8 mouse cellular contexts compared by ENCODE assay signal in the genomic region with DNA sequence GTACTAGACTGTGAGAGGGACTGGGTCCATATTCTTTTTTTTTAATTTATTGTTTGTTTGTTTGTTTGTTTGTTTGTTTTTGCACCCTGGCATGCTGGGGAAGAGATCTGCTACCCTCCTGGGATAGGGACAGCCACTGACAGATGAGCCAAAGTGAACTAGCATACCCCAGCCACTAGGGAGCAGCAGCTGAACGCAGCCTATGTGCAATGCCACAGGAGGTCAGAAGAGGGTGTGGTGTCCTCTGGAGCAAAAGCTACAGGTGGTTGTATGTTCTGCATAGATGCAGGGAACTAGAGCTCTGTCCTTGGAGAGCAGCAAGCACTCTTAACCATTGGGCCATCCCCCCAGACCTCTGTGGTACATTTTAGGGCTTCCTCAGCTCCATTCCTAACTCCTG. TPM values are rescaled to one million over a fixed set of nuclear protein-coding genes. Genes with fewer than 3 reads are reported as not detected.
DNase-seq lines count a peak whose midpoint lies in the region; ATAC-seq and TF ChIP-seq lines count a peak whose summit lies in the region.

No protein-coding gene starts in this region.

- TF ChIP-seq EP300 in MEL (IDR thresholded peaks at IDR 0.05; ENCODE audit: low read depth in 1 of 2, low read length in 2 of 2) = no peak
- no peak for TF ChIP-seq EP300 in heart, postnatal 0 days (IDR thresholded peaks at IDR 0.05; ENCODE audit: low read depth)

- DNase-seq in kidney, adult 11 months = peak; percentile 64
- peak; percentile 87 for DNase-seq in MEL (ENCODE audit: low read depth, low spot score)
- peak; percentile 69 for DNase-seq in cerebellum, adult 9-10 months
- DNase-seq in heart, postnatal 0 days (ENCODE audit: low spot score) = peak; percentile 76
- DNase-seq in left cerebral cortex, postnatal 14 days (ENCODE audit: low spot score in 2 of 2) = peak; percentile 56 to 77
- DNase-seq in midbrain, postnatal 0 days (ENCODE audit: low spot score) = peak; percentile 66
- peak; percentile 85 for DNase-seq in thymus, postnatal 14 days

- H3K27me3 ChIP-seq in kidney, embryonic 15.5 days = no peaks in the 10 kb centered on the region
- H3K27me3 ChIP-seq in MEL (ENCODE audit: control insufficient read depth in 1 of 2, insufficient read depth in 2 of 2, low read length in 2 of 2) = no peaks in the 10 kb centered on the region
- no peaks in the 10 kb centered on the region for H3K27me3 ChIP-seq in heart, postnatal 0 days (ENCODE audit: control insufficient read depth, insufficient read depth, low read length)
- no peaks in the 10 kb centered on the region for H3K27me3 ChIP-seq in midbrain, postnatal 0 days (ENCODE audit: insufficient read depth, low read length)

- intact Hi-C loops in left cerebral cortex, postnatal 14 days (cut with DNase I) = no loop called here

- ATAC-seq in kidney, embryonic 15.5 days (replicated peaks; ENCODE audit: low FRiP score) = no peak
- ATAC-seq in heart, postnatal 0 days (ENCODE audit: insufficient read depth, low read depth) = peak; percentile 64
- ATAC-seq in midbrain, postnatal 0 days (ENCODE audit: low FRiP score) = no peak

- no peaks in the 10 kb centered on the region for H3K4me1 ChIP-seq in kidney, embryonic 15.5 days
- peaks cover 0 to 8% of the 10 kb centered on the region in 2 experiments; a peak in 3 of 4 replicates for H3K4me1 ChIP-seq in MEL (ENCODE audit: control insufficient read depth in 1 of 2, insufficient read depth in 2 of 2, low read length in 2 of 2)
- H3K4me1 ChIP-seq in heart, postnatal 0 days (ENCODE audit: control insufficient read depth, insufficient read depth) = peaks cover 4% of the 10 kb centered on the region
- H3K4me1 ChIP-seq in midbrain, postnatal 0 days (ENCODE audit: insufficient read depth, low read length) = no peaks in the 10 kb centered on the region

- H3K9me3 ChIP-seq in kidney, embryonic 15.5 days (replicated peaks) = no peaks in the 10 kb centered on the region
- no peaks in the 10 kb centered on the region for H3K9me3 ChIP-seq in MEL (replicated peaks; ENCODE audit: insufficient read depth, low read length)
- H3K9me3 ChIP-seq in heart, postnatal 0 days (replicated peaks; ENCODE audit: control insufficient read depth, low read length) = no peaks in the 10 kb centered on the region
- H3K9me3 ChIP-seq in midbrain, postnatal 0 days (ENCODE audit: low read length) = no peaks in the 10 kb centered on the region

- no peaks in the 10 kb centered on the region for H3K79me2 ChIP-seq in MEL (ENCODE audit: control insufficient read depth, insufficient read depth, low read length, poor library complexity)

- no peaks in the 10 kb centered on the region for H3K36me3 ChIP-seq in kidney, embryonic 15.5 days
- peaks cover 0 to 7% of the 10 kb centered on the region in 2 experiments; a peak in 2 of 4 replicates for H3K36me3 ChIP-seq in MEL (ENCODE audit: control insufficient read depth in 1 of 2, insufficient read depth in 2 of 2, low read length in 2 of 2)
- no peaks in the 10 kb centered on the region for H3K36me3 ChIP-seq in heart, postnatal 0 days (replicated peaks; ENCODE audit: control insufficient read depth, insufficient read depth, low read length)
- no peaks in the 10 kb centered on the region for H3K36me3 ChIP-seq in midbrain, postnatal 0 days (ENCODE audit: insufficient read depth, low read length)

- H3K4me2 ChIP-seq in kidney, embryonic 15.5 days = no peak overlapping the region
- no peak overlapping the region for H3K4me2 ChIP-seq in heart, postnatal 0 days (ENCODE audit: low read depth, low read length)
- no peak overlapping the region for H3K4me2 ChIP-seq in midbrain, postnatal 0 days (ENCODE audit: low read depth, low read length, poor library complexity, severe bottlenecking)

- H3K4me3 ChIP-seq in kidney, embryonic 15.5 days (replicated peaks) = no peak overlapping the region
- H3K4me3 ChIP-seq in MEL (ENCODE audit: control insufficient read depth in 1 of 2, insufficient read depth in 1 of 2, low read depth in 2 of 2, low read length in 2 of 2) = no peak overlapping the region
- no peak overlapping the region for H3K4me3 ChIP-seq in heart, postnatal 0 days (ENCODE audit: low read depth, low read length)
- no peak overlapping the region for H3K4me3 ChIP-seq in midbrain, postnatal 0 days (ENCODE audit: low read depth, low read length)

- TF ChIP-seq CTCF in MEL (IDR thresholded peaks at IDR 0.05 in 2 of 3, conservative IDR thresholded peaks at IDR 0.05 in 1 of 3; ENCODE audit: control insufficient read depth in 1 of 3, insufficient read depth in 1 of 3, low read depth in 2 of 3, low read length in 3 of 3, poor library complexity in 1 of 3, severe bottlenecking in 1 of 3) = peak; percentile 90 to 99 (median 99)
- TF ChIP-seq CTCF in heart, postnatal 0 days (IDR thresholded peaks at IDR 0.05; ENCODE audit: low read depth) = peak; percentile 98
- TF ChIP-seq CTCF in midbrain, postnatal 0 days (IDR thresholded peaks at IDR 0.05) = peak; percentile 82

- peak; percentile 71 for TF ChIP-seq RAD21 in MEL (IDR thresholded peaks at IDR 0.05; ENCODE audit: low read depth, low read length)

- TF ChIP-seq POLR2A in MEL (IDR thresholded peaks at IDR 0.05; ENCODE audit: control insufficient read depth in 1 of 2, insufficient read depth in 1 of 2, low read depth in 1 of 2, low read length in 2 of 2, poor library complexity in 1 of 2) = no peak

- no peak overlapping the region for H3K9ac ChIP-seq in kidney, embryonic 15.5 days
- H3K9ac ChIP-seq in MEL (ENCODE audit: control insufficient read depth, low read depth, low read length, poor library complexity, severe bottlenecking) = no peak overlapping the region
- H3K9ac ChIP-seq in heart, postnatal 0 days (replicated peaks; ENCODE audit: low read depth, low read length) = no peak overlapping the region
- H3K9ac ChIP-seq in midbrain, postnatal 0 days (replicated peaks; ENCODE audit: low read length, poor library complexity, severe bottlenecking) = no peak overlapping the region

- H3K27ac ChIP-seq in kidney, embryonic 15.5 days = no peak overlapping the region
- H3K27ac ChIP-seq in MEL (ENCODE audit: control insufficient read depth, low read depth, low read length) = no peak overlapping the region
- no peak overlapping the region for H3K27ac ChIP-seq in heart, postnatal 0 days (ENCODE audit: low read depth)
- no peak overlapping the region for H3K27ac ChIP-seq in midbrain, postnatal 0 days (ENCODE audit: low read depth, low read length)

- WGBS in kidney, embryonic 15.5 days = 11% methylated on average over 1 of the region's 1 CpGs
- WGBS in heart, postnatal 0 days = 8% methylated on average over 1 of the region's 1 CpGs
- WGBS in midbrain, postnatal 0 days = 14% methylated on average over 1 of the region's 1 CpGs

TF ChIP-seq in MEL, 35 proteins besides CTCF, POLR2A, EP300 and RAD21 (continues in another document):
- TF ChIP-seq ZC3H11A (IDR thresholded peaks at IDR 0.05; ENCODE audit: low read depth, low read length) (0 out of 2 replicates have a peak, but pooled peaks have one; percentile 13), SMC3 (IDR thresholded peaks at IDR 0.05; ENCODE audit: low read depth, low read length) (peak; percentile 74)

RNA-seq across cellular contexts. Expression of a gene that starts 10.3 kb away (rescaled TPM):
- not detected in 2 replicates for polyA plus RNA-seq in kidney, embryonic 15.5 days (2015; fragmentation: Nextera tagmentation; extraction: Ambion mirVana)
- total RNA-seq in MEL (2012; rRNA removed) = not detected in 2 replicates
- polyA plus RNA-seq in MEL (2012; ENCODE audit: insufficient read depth in 1 of 2, insufficient read length in 2 of 2, low read depth in 1 of 2, low replicate concordance in 2 of 2, missing spikeins in 1 of 2) = not detected
- not detected in 2 replicates for total RNA-seq in heart, postnatal 0 days (2014; rRNA removed; ENCODE audit: low replicate concordance)
- polyA plus RNA-seq in heart, postnatal 0 days (2015; fragmentation: Nextera tagmentation; extraction: Ambion mirVana) = not detected in 2 replicates
- total RNA-seq in left cerebral cortex, postnatal 14 days (2021) = under 1 TPM in 1 of 2 experiments, not detected in 1; 0.19 TPM
- not detected in 2 replicates for total RNA-seq in midbrain, postnatal 0 days (2014; rRNA removed)
- not detected in 2 replicates for polyA plus RNA-seq in midbrain, postnatal 0 days (2015; fragmentation: Nextera tagmentation; extraction: Ambion mirVana)

RNA-seq across cellular contexts. Expression of a gene that starts 20.5 kb away (rescaled TPM):
- 14.4 and 15.3 TPM in 2 replicates for polyA plus RNA-seq in kidney, embryonic 15.5 days (2015; fragmentation: Nextera tagmentation; extraction: Ambion mirVana)
- 8.0 and 9.7 TPM in 2 replicates for total RNA-seq in MEL (2012; rRNA removed)
- 1 to 10 TPM in 1 of 2 experiments, not detected in 1; 8.6 TPM for polyA plus RNA-seq in MEL (2012; ENCODE audit: insufficient read depth in 1 of 2, insufficient read length in 2 of 2, low read depth in 1 of 2, low replicate concordance in 2 of 2, missing spikeins in 1 of 2)
- total RNA-seq in heart, postnatal 0 days (2014; rRNA removed; ENCODE audit: low replicate concordance) = 13.1 and 16.0 TPM in 2 replicates
- polyA plus RNA-seq in heart, postnatal 0 days (2015; fragmentation: Nextera tagmentation; extraction: Ambion mirVana) = 6.1 and 6.5 TPM in 2 replicates
- 1 to 10 TPM in 1 of 2 experiments, under 1 TPM in 1; 0.30 to 1.3 TPM for total RNA-seq in left cerebral cortex, postnatal 14 days (2021)
- 1.4 and 3.7 TPM in 2 replicates for total RNA-seq in midbrain, postnatal 0 days (2014; rRNA removed)
- 0.93 and 1.1 TPM in 2 replicates for polyA plus RNA-seq in midbrain, postnatal 0 days (2015; fragmentation: Nextera tagmentation; extraction: Ambion mirVana)

RNA-seq across cellular contexts. Expression of a gene that starts 40.0 kb away (rescaled TPM):
- 6.8 and 7.3 TPM in 2 replicates for polyA plus RNA-seq in kidney, embryonic 15.5 days (2015; fragmentation: Nextera tagmentation; extraction: Ambion mirVana)
- total RNA-seq in MEL (2012; rRNA removed) = 0.12 and 0.16 TPM in 2 replicates
- polyA plus RNA-seq in MEL (2012; ENCODE audit: insufficient read depth in 1 of 2, insufficient read length in 2 of 2, low read depth in 1 of 2, low replicate concordance in 2 of 2, missing spikeins in 1 of 2) = under 1 TPM in 1 of 2 experiments, not detected in 1; 0.38 TPM
- total RNA-seq in heart, postnatal 0 days (2014; rRNA removed; ENCODE audit: low replicate concordance) = 14.3 and 30.5 TPM in 2 replicates
- 4.1 and 4.2 TPM in 2 replicates for polyA plus RNA-seq in heart, postnatal 0 days (2015; fragmentation: Nextera tagmentation; extraction: Ambion mirVana)
- 100 to 1,000 TPM; 282 to 289 TPM for total RNA-seq in left cerebral cortex, postnatal 14 days (2021)
- 342 and 354 TPM in 2 replicates for total RNA-seq in midbrain, postnatal 0 days (2014; rRNA removed)
- 82.0 and 88.1 TPM in 2 replicates for polyA plus RNA-seq in midbrain, postnatal 0 days (2015; fragmentation: Nextera tagmentation; extraction: Ambion mirVana)

RNA-seq across cellular contexts. Expression of a gene that starts 42.4 kb away (rescaled TPM):
- polyA plus RNA-seq in kidney, embryonic 15.5 days (2015; fragmentation: Nextera tagmentation; extraction: Ambion mirVana) = 28.0 and 32.8 TPM in 2 replicates
- 47.5 and 54.6 TPM in 2 replicates for total RNA-seq in MEL (2012; rRNA removed)
- polyA plus RNA-seq in MEL (2012; ENCODE audit: insufficient read depth in 1 of 2, insufficient read length in 2 of 2, low read depth in 1 of 2, low replicate concordance in 2 of 2, missing spikeins in 1 of 2) = 10 to 100 TPM in 1 of 2 experiments, not detected in 1; 95.3 TPM
- 15.5 and 30.2 TPM in 2 replicates for total RNA-seq in heart, postnatal 0 days (2014; rRNA removed; ENCODE audit: low replicate concordance)
- polyA plus RNA-seq in heart, postnatal 0 days (2015; fragmentation: Nextera tagmentation; extraction: Ambion mirVana) = 13.1 and 13.5 TPM in 2 replicates
- 10 to 100 TPM; 35.5 to 39.7 TPM for total RNA-seq in left cerebral cortex, postnatal 14 days (2021)
- 34.2 and 50.0 TPM in 2 replicates for total RNA-seq in midbrain, postnatal 0 days (2014; rRNA removed)
- 28.7 and 30.1 TPM in 2 replicates for polyA plus RNA-seq in midbrain, postnatal 0 days (2015; fragmentation: Nextera tagmentation; extraction: Ambion mirVana)

Comparison
In these comparisons a context has a peak if more than half of its experiments do, and no peak if none do; other contexts are left out.
1. RNA of a gene that starts 40.0 kb away (total RNA-seq): 342 to 354 TPM in midbrain, postnatal 0 days, 282 to 289 TPM in left cerebral cortex, postnatal 14 days and 14.3 to 30.5 TPM in heart, postnatal 0 days; 0.12 to 0.16 TPM in MEL; every median in the first group is over 10 times any median in the second.
2. Peak in every context shown above with its lines, with median percentiles within 50 percentile points of each other: DNase-seq and CTCF ChIP-seq.